Mouse (Mus musculus): Measurements from ENCODE around the gene Cog6.

The Cog6 gene

DNA sequence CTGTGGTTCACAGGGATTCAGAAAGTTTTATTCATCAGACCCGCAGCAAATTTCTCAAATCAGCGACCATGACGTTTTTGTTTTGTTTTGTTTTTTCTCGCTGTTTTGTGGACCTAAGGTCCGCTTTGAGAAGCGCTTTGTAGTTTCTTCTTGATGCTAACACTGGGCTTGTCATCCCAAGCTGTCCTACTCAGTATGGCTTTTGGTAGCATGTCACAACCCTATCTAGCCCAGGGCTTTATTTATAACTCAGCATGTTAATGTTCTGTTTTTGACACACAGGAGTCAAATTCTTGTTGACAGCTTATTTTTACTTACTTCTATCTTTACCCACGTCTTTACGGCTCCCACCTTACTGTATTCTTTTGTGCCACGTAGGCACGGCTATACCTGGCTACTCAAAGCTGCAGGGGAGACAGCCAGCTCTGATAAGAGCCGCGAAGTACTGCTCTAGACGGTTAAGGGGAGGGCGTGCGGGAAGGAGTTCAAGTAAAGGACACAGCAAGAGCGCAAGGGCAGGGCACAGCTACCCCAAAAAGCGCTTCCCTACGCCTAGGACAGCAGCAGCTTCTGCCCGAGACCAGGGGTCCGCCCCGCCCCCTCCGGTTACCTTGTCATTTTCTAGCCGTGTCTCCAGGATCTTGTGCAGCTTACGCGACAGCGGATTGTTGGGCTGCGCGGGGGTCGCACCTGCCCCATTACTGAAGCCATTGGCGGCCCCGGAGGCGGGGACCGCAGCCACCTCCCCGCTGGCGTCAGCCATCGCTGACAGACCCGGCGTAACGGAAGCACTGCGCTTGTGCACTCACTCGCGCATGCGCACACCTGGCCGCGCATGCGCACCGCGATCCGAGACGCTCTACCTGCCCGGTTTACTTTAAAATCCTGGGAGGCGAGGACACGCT lies at the start of gene Cog6:
Gene Cog6 (minus strand): TSS at position 802 of the 905 bp plus-strand sequence.
- peak; percentile 95 for DNase-seq (ENCODE audit: low read depth, low spot score)

DNA sequence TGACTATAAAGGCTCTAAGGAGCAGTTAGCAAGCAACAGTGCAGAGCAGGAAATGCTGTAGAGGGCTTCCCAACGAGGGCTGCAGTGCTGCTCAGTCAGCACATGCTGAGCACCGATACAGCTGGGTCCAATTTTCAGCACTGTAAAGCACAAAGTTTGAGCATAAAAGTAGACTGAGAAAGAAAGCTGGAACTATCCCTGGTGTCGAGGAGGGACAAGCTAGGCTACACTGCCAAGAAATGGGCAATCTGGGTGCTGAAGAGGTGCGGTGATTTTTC lies 49.0 kb upstream of the Cog6 start:
- DNase-seq (ENCODE audit: low read depth, low spot score): no peak

GRCm38 (mm10) chr3:53065267-53066094 lies 48.4 kb upstream of the Cog6 start:
- DNase-seq (ENCODE audit: low read depth, low spot score): no peak

DNA sequence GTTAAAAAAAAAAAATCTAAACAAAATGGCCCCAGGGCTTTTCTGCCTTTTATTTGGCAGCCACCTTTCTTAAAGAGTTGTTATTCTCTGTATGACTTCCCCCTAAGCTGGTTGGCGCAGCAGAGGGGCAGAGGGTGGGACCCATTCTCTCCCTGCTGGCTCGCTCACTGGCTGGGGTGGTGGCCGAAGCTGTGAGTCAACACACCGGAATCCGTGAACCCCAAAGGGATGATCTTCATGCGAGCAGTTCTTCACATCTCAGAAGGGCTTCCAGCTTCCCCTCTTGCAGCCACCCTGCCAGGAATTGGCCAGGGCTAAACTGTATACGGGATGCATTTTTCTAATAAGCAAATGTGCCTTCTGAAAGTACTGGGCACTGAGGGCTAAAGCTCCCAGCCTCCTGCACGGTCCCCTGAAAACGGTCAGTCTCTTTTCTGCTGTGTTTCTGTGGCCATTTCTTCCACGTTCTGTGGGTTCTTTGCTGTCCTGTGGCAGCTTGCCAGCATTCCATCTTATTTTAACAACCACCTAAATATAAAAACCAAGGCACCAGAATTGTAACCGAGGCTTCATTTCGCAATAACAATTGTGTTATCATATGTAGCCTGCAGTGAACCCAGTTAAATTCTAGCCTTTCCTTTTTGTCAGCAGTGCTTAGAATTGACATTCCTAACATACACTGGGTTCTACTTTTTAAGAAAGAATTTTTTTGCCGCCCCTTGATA lies 46.5 kb upstream of the Cog6 start:
- peak; percentile 23 for DNase-seq (ENCODE audit: low read depth, low spot score)

GRCm38 (mm10) chr3:53059959-53060358 lies 42.9 kb upstream of the Cog6 start:
- DNase-seq (ENCODE audit: low read depth, low spot score): no peak

DNA sequence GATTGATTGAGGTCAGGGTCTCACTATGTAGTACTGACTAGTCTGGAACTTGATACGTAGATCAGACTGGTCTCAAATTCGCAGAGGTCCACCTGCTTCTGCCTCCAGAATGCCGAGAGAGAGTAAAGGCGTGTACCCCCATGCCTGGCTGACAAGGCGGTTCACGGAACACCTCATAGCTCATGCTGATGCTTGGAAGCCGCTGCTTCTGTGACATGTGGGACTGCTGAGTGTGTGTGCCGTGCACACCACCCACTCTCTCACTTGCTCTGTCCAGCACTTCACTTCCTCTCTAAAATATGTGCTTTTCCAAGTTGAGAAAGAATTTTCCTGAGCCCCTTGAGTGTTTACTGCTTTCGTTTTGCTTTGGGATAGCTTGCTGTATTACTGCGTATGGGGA lies 39.4 kb upstream of the Cog6 start:
- no peak for DNase-seq (ENCODE audit: low read depth, low spot score)

GRCm38 (mm10) chr3:53052385-53052784 lies 35.3 kb upstream of the Cog6 start:
- DNase-seq (ENCODE audit: low read depth, low spot score): no peak

DNA sequence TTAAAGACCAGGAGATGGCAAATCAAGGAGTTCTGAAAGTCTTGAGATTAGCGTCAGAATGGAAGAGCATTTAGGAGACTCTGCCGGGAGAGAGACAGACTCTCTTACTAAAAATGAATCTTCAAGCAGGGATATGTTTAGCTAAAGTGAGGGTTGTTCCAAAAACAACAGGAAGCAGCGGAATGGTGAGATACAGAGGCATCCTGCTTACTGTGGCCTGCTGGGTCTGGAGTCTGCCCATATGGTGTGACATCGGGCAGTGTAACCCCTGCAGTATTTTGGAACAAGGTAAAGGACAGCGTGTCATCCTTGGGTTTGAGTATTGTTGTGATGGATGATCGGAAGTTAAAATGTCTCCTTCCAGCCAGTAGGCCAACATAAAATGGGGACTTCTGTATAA lies 29.3 kb upstream of the Cog6 start:
- no peak for DNase-seq (ENCODE audit: low read depth, low spot score)

DNA sequence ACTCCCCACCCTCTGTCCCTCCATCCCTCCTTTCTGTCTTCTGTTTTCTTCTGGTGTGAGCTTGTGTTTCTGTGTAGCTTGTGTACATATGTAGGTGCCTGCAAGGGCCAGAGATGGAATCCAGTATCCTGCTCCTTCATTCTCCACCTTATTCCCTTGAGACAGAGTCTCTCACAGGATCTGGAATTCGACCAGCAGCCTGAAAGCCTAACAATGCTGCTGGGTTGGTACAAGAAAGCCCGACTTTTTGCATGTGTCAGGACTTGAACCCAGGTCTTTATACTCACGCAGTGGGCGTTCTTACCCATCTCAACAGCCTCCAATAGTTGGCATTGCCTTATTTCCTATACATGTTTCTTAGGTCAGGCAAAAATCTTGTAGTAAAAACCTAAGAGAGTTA lies 28.7 kb upstream of the Cog6 start:
- DNase-seq (ENCODE audit: low read depth, low spot score): no peak

- DNase-seq (ENCODE audit: low read depth, low spot score): no peak
Measured at GRCm38 (mm10) chr3:53044682-53045299, 27.8 kb upstream of the Cog6 start.

- no peak for DNase-seq (ENCODE audit: low read depth, low spot score)
Measured at GRCm38 (mm10) chr3:53044238-53044637, 27.2 kb upstream of the Cog6 start.

DNA sequence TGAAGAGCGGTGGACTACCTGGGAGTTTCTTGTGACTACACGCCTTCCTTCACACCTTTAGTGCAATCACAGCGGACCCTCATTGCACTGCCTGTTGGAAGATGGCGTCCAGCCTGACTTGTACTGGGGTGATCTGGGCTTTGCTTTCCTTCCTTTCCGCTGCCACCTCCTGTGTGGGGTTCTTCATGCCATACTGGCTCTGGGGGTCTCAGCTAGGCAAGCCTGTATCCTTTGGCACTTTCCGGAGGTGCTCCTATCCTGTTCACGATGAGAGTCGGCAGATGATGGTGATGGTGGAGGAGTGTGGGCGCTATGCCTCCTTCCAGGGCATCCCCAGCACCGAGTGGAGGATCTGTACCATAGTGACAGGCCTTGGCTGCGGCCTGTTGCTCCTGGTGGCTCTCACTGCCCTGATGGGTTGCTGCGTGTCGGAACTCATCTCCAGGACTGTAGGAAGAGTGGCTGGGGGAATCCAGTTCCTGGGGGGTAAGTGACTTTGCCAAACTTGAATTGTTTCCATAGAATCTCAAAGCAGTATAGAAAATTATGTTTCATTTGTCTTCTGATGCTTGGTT lies 26.3 kb upstream of the Cog6 start:
- DNase-seq (ENCODE audit: low read depth, low spot score): no peak

DNA sequence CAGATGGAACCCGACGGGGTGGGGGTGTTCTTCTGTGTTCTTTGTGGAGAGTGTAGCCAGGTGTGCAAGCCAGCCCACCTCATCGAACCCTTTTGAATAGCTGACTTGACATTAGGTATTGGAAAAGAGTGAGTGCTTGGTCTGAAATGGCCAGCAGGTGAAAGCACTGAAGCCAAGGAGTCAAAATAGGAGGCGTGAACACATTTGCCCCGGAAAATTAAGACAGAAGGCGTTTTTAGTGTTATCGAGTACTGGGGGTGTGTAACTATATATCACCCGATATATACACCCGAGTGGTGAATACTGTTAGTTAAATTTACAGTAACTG lies 25.2 kb upstream of the Cog6 start:
- peak; percentile 26 for DNase-seq (ENCODE audit: low read depth, low spot score)

DNA sequence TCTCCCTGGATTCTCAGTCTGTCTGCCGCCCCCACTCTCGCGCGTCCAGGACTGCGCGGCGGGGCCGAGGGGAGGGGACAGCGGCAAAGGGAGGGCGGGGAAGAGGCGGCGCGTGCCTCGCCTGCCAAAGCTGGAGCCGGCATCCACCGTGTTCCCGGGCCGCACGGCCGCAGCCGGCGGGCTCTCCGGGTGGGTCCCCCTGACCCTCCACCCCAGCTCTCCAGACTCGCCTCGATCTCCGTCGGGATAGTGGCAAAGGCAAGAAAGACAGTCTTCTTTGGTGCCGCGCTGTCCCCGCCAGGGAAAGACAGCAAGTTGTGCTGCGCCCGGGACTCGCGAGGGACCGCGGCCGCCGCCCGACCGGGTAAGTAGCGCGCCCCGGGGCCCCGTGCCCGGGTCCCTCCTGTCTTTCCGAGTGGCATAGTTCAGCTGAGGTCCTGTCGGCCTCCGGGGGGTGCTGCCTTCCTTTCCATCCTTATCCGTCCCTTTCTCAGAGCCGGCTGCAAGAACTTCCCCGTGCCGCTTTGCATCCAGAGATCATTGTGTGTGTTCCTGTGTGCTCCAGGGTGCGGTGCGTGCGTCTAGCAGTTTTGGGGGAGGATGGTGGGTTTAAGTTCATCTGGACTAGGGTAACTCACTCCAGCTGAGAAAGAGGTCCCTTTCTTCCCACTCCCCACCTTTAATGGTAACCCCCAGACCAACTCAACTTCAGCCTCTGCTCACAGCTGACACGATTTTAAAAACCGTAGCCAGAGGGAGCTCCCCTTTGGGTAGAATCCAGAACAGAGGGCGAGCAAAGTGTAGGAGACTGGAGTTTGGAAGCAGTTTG lies 24.6 kb upstream of the Cog6 start, which contains the start of gene Lhfp:
Gene Lhfp (plus strand): TSS at position 118 of the 829 bp plus-strand sequence.
- peak; percentile 83 for DNase-seq (ENCODE audit: low read depth, low spot score)

GRCm38 (mm10) chr3:53040593-53041410 lies 23.8 kb upstream of the Cog6 start:
- no peak for DNase-seq (ENCODE audit: low read depth, low spot score)

GRCm38 (mm10) chr3:53039746-53040145 lies 22.7 kb upstream of the Cog6 start:
- DNase-seq (ENCODE audit: low read depth, low spot score): no peak

DNA sequence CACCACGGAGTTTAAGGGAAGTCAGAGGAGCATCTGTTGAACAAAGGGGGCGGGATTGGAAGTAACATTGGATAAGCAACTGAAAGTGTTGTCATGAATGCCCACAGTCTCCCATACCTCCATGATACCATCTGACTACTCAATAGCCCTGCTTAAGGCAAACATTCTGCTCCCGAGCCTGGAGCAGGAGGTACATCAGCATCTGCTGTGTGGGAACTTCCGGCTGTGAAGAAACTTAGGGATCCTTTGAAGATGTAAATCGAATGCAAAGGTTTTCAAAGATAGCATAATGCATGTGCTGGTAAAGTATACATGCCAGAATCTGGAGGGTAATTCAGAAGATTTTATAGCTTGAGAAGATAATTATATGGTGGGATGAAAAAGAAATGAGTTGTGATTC lies 21.9 kb upstream of the Cog6 start:
- no peak for DNase-seq (ENCODE audit: low read depth, low spot score)

DNA sequence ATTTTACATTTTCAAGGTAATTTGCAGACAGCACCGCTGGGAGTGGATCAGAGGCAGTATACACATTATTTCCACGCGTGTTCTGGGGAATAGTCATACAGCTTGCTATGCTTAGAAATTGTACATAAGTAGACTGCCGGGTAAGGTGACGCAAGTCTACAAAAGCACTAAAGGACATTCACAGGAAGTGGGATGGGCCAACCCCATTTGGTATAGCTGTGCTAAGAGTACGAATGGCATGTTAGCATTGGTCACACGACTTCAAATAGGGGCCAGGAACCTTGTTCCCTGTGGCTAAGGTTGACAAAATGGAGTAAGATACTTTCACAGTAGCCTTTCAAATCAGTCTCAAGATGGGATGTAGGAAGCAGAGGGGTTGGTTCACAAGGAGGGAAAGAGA lies 19.9 kb upstream of the Cog6 start:
- no peak for DNase-seq (ENCODE audit: low read depth, low spot score)

- DNase-seq (ENCODE audit: low read depth, low spot score): no peak
Measured at GRCm38 (mm10) chr3:53036076-53036475, 19.0 kb upstream of the Cog6 start.

DNA sequence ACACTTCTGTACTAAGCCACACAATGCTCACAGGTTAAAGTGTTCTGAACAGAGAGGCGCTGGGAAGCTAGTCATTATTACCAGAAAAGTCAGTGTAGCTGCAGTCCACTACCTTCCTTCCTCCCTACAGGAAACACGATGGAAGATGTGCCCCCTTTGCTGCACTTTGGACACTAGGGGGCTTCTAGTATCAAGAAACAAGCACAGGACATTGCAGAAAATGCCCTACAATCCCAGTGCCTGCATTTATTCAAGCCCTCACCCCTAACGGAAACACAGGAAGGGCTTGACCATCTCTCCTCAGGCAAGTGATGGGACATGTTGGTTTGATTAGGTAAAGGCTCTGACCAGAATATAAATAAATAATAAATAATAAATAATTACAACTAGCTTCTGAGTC lies 16.4 kb upstream of the Cog6 start:
- DNase-seq (ENCODE audit: low read depth, low spot score): peak; percentile 41

All from ZHBTc4 (cell line).